Mouse (Mus musculus): ENCODE data around the gene Pdss1. TPM values are rescaled to one million over a fixed set of nuclear protein-coding genes. Genes with fewer than 3 reads are reported as not detected.

Gene Pdss1
- 7.5 to 11.0 TPM (median 10.0 TPM) in 4 replicates for total RNA-seq (2023)

DNA sequence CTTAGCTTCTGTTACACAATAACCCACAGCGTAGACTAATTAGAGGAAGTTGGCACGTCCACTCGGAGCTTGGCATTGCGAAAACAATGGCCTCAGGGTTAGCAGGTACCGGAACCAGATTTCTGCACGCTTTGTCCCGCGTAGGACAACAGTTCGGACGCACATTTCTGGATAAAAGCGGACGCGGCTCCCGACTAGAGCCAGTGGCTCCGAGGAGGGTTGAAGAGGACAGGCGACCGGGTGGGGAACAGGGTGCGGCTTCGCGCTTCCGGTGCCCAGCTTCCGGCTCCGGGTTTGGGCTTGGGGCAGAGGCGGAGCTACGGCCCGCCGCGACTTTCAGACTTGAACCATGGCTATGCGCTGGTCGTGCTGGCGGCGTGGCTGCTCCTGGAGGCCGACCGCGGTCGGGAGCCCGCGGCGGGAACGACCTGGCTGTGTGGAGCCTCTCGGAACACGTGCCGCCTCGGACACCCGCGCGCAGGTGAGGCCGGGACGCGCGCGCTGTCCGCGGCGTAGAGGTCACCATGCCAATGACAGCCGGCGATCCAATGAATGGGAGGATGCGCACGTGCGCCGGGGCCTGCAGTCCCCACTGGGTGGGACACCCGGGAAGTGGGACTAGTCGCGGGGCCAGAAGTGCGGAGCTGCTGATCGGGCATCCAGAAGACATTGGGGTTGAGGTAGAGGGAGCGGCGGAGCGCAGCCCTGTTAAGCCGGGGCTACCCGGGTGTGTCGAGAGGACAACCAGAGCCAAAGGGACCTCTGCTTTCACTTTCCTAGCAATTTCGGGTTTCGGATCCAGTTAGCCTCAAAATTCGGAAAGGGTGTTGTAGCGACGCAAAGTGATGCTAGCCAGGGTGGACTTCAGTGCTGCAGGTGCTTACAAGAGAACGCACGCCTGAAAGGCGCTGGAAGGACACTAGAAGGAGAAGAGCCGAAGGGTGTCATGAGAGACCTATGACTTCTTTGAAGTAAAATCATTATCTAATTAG lies at the start of gene Pdss1:
Pdss1 (plus strand) TSS at position 241 of the 992 bp plus-strand sequence.

Other genes starting within 250 kb of the Pdss1 start
- 127 to 142 TPM (median 132 TPM) in 4 replicates for gene Apbb1ip, start 121.4 kb upstream of the Pdss1 start, total RNA-seq (2023)
- gene Abi1, start 144.7 kb downstream of the Pdss1 start, total RNA-seq (2023), result 163 to 185 TPM (median 175 TPM) in 4 replicates
- 53.2 to 71.7 TPM (median 58.5 TPM) in 4 replicates for gene Acbd5, start 172.6 kb downstream of the Pdss1 start, total RNA-seq (2023)